Mouse (Mus musculus): Measurements from ENCODE around the gene Tomm22. TPM values are rescaled to one million over a fixed set of nuclear protein-coding genes. Genes with fewer than 3 reads are reported as not detected.

Gene Tomm22
- total RNA-seq, 2 experiments from 2014 or later, result 143 to 156 TPM

DNA sequence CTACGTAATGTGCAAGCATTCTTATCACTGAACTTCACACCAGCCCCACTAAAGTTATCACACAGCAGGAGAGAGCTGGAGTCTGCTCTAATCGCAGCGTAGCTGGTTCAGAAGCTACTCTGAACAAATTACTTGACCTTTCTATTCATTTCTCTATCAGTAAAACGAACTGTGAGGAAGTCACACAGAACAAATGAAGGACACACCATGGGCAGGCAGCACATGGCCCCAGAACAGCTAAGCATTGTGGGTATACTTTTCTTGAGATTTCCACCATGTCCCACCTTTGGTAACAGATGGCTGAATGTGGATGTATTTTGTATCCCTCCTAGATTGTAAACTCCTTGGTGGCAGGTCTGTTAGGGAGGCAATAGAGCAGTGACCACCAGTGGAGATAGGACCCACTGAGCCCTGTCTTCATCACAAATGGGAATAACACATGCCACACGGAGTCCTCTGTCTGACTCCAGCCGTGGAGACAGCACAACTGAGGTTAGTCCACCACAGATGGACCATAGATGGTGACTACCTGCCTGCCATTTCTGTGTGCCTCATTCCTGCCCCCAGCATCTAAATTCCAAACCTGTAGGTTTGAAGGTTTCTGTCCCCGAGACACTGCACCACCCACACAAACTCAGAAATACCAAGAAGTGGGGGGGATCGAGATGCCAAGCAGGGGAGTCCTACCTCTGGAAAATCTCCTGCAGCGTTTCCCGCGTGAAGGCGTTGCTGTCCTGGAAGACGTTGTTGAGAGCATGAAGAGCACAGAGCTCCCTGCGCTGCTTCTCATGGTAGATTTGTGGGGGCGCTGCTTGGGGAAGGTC is 15.6 kb downstream of the Tomm22 start:
- peak; percentile 5 for DNase-seq

DNA sequence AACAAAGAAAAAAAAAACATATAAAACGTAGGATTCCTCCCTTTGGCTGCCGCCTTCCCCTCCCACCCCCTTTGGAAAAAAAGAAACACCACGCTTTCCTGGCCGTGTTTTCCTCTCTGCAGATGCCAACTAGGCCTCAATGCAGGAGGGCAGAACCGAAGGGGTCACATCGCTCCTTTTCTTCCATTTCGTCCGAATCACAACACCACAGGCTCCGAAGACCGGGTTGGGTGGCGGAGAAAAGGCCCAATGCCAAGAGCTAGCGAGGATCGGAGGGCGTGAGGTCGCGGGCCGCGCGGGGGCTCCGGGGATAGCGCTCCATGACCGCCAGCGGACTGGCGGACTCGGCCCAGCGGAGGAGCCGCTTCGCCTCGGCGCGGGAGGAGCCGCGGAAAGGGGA is 16.5 kb downstream of the Tomm22 start:
- peak; percentile 67 for DNase-seq

GRCm38 (mm10) chr15:79687646-79688267 is 17.1 kb downstream of the Tomm22 start, which contains the start of gene Josd1:
Gene Josd1 (minus strand): TSS chr15:79687919.
- DNase-seq, result peak; percentile 98

DNA sequence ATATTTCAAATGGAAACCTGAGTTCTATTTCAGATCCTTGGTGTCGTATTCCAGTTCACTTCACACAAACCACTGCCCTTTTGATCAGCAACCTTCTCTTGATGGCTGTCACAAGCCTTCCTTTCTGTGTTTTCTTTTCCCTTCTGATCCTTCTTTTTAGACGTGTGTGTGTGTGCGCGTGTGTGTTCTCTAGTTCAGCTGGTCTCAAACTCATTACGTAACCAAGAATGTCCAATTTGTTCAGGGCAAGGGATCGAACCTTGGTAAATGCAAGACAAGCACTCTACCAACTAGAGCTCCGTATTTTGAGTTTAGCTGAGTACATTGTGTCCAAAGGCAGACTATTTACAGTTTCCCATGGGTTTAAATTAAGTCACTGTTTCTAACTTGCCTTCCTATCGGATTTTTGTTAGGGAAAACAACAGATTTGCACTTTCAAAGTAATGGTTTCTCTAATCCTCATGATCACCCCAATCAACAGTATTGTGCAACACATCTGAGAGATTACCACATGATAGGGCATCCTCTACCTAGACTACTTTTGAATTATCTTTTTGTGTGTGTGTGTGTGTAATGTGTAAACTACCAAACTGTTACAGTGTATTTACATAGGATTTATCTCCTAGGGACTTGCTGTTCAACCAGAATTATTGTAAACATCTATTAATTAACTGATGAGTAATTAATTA is 17.8 kb downstream of the Tomm22 start:
- DNase-seq, result no peak

- no peak for DNase-seq
Measured at GRCm38 (mm10) chr15:79689662-79690425, 19.2 kb downstream of the Tomm22 start.

DNA sequence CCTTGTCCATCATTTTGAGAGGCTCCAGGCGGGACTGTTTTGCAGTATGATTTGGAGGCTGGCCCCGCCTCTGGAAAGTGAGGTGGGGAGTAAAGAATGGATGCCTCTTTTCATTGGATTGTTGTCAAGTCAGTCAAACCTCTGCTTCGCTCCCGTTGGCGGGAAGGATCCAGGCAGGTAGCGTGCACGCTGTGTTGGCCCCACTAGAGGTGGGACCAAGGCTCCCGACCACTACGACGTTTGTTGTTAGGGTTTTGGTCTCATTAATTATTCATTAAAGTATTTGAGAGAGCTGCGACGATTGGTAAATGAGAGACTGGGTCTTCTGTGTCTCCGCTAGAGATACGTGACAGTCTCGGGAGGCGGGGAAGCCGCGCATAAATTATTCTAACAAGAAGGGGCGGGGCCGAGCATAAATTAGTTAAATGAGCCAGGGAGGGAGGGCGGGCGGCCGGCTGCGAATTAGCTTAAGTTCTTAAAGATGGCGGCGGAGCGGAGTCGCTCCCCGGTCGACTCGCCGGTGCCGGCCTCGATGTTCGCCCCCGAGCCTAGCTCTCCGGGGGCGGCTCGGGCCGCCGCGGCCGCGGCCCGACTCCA is 19.9 kb downstream of the Tomm22 start, which contains the start of gene Gtpbp1:
TSS of gene Gtpbp1 (plus strand) at position 420 of the 597 bp plus-strand sequence.
- peak; percentile 96 for DNase-seq

GRCm38 (mm10) chr15:79691023-79691508 is 20.4 kb downstream of the Tomm22 start:
- no peak for DNase-seq

GRCm38 (mm10) chr15:79692334-79692733 is 21.7 kb downstream of the Tomm22 start:
- DNase-seq, result no peak

DNA sequence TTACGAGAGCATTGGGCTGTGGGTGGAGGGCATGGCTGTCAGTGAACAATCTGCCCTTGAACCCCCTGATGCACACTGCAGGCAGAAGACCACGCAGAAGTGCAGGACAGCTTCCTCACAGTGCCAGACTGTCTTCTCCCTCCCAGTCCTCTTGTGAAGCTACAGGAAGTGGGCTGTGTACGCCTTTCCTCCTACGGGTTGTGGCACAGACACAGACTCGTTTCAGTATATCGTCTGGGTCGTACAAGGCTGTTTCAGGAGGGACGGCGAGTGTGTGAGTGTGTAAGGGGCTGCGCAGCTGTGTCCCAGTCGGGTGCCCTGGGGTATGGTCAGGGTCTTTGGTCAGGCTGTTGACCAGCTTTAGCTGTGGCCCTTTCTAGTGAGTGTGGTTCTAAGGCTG is 23.1 kb downstream of the Tomm22 start:
- no peak for DNase-seq

DNA sequence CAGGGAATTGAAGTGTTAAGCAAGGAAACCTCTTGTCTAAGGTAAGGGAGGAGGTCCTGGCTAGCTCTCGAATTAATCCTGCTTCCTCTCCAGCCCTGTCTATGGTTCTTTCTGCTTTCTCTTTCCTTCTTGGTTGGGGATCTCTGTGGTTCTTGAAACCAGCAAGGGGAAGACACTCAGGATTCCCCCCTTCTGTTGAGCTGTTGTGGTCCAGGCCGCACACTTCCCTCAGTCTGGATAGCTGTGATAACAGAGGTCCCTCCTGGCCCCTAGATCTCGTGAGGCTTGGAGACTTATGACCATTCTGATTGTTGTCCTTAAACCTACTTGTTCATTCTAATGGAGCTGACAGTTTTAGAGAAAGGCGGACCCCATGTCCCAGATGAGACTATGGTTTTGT is 23.9 kb downstream of the Tomm22 start:
- no peak for DNase-seq

GRCm38 (mm10) chr15:79695516-79695915 is 24.9 kb downstream of the Tomm22 start:
- no peak for DNase-seq

DNA sequence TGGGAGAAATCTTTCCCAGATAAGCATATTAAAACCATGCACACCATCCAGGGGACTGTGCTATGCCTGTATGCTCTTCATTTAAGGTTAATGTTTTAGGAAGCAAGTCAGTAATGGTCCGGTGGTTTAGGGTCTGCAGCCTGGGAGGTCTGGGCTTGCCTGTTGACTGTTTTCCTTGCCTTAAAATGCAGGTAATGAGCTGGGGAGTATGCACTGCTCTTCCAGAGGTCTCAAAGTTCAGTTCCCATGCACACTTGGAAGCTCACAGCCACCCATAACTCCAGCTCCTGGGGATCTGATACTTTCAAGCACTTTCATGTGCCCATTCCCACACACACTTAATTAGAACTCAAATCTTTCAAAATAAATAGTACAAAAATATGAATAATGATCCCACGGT is 25.8 kb downstream of the Tomm22 start:
- DNase-seq, result no peak

- no peak for DNase-seq
Measured at GRCm38 (mm10) chr15:79697011-79697410, 26.4 kb downstream of the Tomm22 start.

GRCm38 (mm10) chr15:79697558-79698187 is 27.0 kb downstream of the Tomm22 start:
- no peak for DNase-seq

DNA sequence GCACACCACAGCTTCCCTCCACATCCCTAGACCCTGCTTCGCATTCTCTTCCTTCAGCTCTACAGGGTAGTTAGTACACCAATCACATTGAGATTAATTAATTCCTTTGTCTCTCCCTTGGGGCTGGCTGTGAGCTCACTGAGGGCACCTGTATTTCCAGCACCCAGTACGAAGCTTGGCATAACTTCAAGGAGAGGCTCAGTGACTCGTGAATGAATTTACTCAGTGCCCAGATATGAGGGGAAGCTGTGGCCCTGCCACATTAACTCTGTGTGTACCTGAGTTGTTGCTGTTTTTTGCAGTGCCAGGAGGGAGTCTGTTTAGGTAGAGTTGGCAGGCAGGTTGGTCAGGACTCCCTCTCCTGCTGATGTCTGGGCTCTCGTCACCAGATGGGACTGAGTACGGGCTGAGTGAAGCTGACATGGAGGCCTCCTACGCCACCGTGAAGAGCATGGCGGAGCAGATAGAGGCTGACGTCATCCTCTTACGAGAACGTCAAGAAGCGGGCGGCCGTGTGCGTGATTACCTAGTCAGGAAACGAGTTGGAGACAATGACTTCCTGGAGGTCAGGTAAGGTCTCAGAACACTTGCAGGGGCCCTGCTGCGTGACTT is 36.0 kb downstream of the Tomm22 start:
- no peak for DNase-seq

- no peak for DNase-seq
Measured at GRCm38 (mm10) chr15:79708229-79708822, 37.7 kb downstream of the Tomm22 start.

DNA sequence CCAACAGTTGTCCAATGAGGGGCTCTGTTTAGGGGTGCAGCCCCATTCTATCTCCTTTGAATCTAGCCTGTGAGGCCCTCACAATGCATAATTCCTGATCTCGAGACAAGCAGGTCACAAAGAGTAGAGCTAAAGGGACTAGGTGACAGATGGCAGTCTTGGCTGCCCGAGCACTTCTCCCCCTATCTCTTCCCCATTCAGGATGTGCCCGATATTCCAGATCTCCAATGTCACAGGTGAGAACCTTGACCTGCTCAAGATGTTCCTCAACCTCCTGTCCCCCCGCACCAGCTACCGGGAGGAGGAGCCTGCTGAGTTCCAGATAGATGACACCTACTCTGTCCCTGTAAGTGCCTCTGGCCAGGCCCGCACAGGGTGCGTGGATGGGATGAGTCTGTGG is 45.0 kb downstream of the Tomm22 start:
- DNase-seq, result no peak

- no peak for DNase-seq
Measured at GRCm38 (mm10) chr15:79716710-79717109, 46.0 kb downstream of the Tomm22 start.

GRCm38 (mm10) chr15:79720267-79720666 is 49.6 kb downstream of the Tomm22 start:
- no peak for DNase-seq

GRCm38 (mm10) chr15:79720796-79721195 is 50.1 kb downstream of the Tomm22 start:
- DNase-seq, result no peak

All from adrenal gland, postnatal 10 days (tissue).